Mouse (Mus musculus) megakaryocyte, embryonic 14.5 days (primary cell): Measurements from ENCODE around the gene Myo5a.

Source experiments
- FLI1 ChIP-seq: IDR thresholded peaks from 2 replicates; pipeline ENCODE4 v1.6.1; 2012; ENCODE audit warnings: low read length, inconsistent platforms, mixed read lengths
- GATA1 ChIP-seq: IDR thresholded peaks from 3 replicates; pipeline ENCODE4 v1.6.1; 2012; ENCODE audit warnings: mixed read lengths, low read length, inconsistent platforms, borderline replicate concordance

DNA sequence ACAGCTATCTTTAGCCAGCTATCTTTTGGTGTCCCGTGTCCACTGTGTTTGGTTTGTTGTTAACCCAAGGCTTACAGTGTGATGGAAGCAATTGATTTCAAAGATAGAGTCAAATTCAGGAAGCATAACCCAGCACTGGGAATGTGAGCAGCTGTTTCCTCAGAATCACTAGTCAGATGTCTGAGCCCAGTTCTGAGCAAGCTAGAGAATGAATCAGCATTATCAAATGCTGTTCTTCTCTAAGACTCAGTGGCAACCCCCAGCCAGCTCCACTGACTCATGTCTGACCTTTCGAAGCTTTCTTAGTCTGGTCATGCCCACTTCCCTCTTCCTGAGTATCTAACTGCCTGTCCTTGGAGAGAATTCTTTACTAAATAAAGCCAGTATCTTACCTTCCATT is 125.5 kb downstream of the Myo5a start:
- TF ChIP-seq FLI1 (no peak), GATA1 (0 out of 3 replicates have a peak, but pooled peaks have one; percentile 25)
